Mouse (Mus musculus): Measurements from ENCODE around the gene Cdk2ap2.

- no peak for TF ChIP-seq CTCF (IDR thresholded peaks at IDR 0.05; ENCODE audit: borderline replicate concordance, insufficient read depth, low read depth, low read length)
- no peak for TF ChIP-seq POLR2A (IDR thresholded peaks at IDR 0.05; ENCODE audit: borderline replicate concordance, insufficient read depth, low read length)
These were observed 30.1 kb upstream of the Cdk2ap2 start for GRCm38 (mm10) chr19:4066877-4067276.
